Mouse (Mus musculus) bone marrow macrophage, adult 2 months (primary cell): Measurements from ENCODE around the gene Dbx1.
A peak's percentile ranks its signal among the peaks of the same experiment; 100 is the strongest.

ENCODE experiments used
- CTCF ChIP-seq: IDR thresholded peaks from 2 replicates; pipeline ENCODE4 v1.5.1; 2012; ENCODE audit warnings: low read depth, mild to moderate bottlenecking, low read length, moderate library complexity
- POLR2A ChIP-seq: IDR thresholded peaks from 2 replicates; pipeline ENCODE4 v1.6.1; 2012; ENCODE audit warnings: mild to moderate bottlenecking, low read depth, low read length, borderline replicate concordance

GRCm38 (mm10) chr7:49616258-49616735 is 20.4 kb downstream of the Dbx1 start:
- TF ChIP-seq CTCF (peak; percentile 71), POLR2A (no peak)
